Mouse (Mus musculus): Measurements from ENCODE around the gene Gm17469. TPM values are rescaled to one million over a fixed set of nuclear protein-coding genes. Genes with fewer than 3 reads are reported as not detected.
"Not testable (repeated sequence)": the region's sequence is repeated elsewhere in the genome, so short reads cannot be mapped to it uniquely, and the experiment has no call there.

Gm17469 gene
- not detected in 2 replicates for polyA plus RNA-seq (2012; rRNA removed)

DNA sequence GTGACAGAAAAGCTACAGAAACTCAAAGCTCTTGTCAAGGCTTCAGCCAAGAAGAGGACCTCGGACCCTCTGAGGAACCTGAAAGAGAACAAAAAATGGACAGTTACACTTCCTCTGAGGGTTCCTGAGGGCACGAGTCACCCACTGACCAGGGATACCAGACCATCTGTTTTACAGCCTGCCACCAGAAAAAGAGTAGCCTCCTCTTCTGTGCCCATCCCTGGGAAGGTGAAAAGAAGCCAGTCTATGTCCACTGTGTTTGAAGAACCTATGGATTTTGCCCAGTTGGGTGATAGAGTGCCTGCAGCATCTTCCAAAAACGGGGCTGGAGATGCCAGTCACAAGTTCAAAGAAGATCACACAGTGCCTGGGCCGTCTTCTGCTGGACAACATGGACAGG, at the start of gene Gm17469:
Gene Gm17469, plus strand, starts transcription at position 301 of the 400 bp plus-strand sequence.
- WGBS = no CpG with 5 or more reads among the region's 4 CpGs
- not testable (repeated sequence) for H3K4me3 ChIP-seq (replicated peaks; ENCODE audit: insufficient read depth, low read depth, low read length); DNase-seq; H3K27me3 ChIP-seq (ENCODE audit: control insufficient read depth, insufficient read depth, low read length); H3K4me1 ChIP-seq (ENCODE audit: control insufficient read depth, insufficient read depth, low read length); H3K27ac ChIP-seq (ENCODE audit: insufficient read depth, low read length)

Other genes with a start within 250 kb of the Gm17469 start
- gene Gm17584, start 129.3 kb upstream of the Gm17469 start, polyA plus RNA-seq (2012; rRNA removed) = not detected in 2 replicates

All from cerebellum, adult 2 months (tissue).